Mouse (Mus musculus): ENCODE data around the gene Dnajc6. TPM values are rescaled to one million over a fixed set of nuclear protein-coding genes. Genes with fewer than 3 reads are reported as not detected.

Gene Dnajc6
- polyA plus RNA-seq, 1 experiment: 1.5 TPM

GRCm38 (mm10) chr4:101506372-101506771 is 9.9 kb downstream of the Dnajc6 start:
- H3K4me1 ChIP-seq (ENCODE audit: control insufficient read depth, insufficient read depth, low read length): peaks cover 10% of the 10 kb centered on the region

GRCm38 (mm10) chr4:101507571-101508422 is 11.3 kb downstream of the Dnajc6 start:
- TF ChIP-seq POLR2A (IDR thresholded peaks at IDR 0.05; ENCODE audit: control insufficient read depth, low read depth, low read length) (no peak), CTCF (IDR thresholded peaks at IDR 0.05; ENCODE audit: control insufficient read depth, insufficient read depth, insufficient replicate concordance, low read depth, low read length) (no peak)
- peaks cover 10% of the 10 kb centered on the region for H3K4me1 ChIP-seq (ENCODE audit: control insufficient read depth, insufficient read depth, low read length)
- H3K27ac ChIP-seq (ENCODE audit: control insufficient read depth, insufficient read depth, low read depth, low read length): no peak overlapping the region
- H3K4me3 ChIP-seq (ENCODE audit: control insufficient read depth, low read depth, low read length): peak overlapping the region; percentile 46
- H3K36me3 ChIP-seq (ENCODE audit: control insufficient read depth, insufficient read depth, low read length): no peaks in the 10 kb centered on the region
- H3K27me3 ChIP-seq (ENCODE audit: control insufficient read depth, insufficient read depth, low read length): peaks cover 3% of the 10 kb centered on the region; the same call in 1 of the 2 replicates

More at GRCm38 (mm10) chr4:101506372-101506771, 9.9 kb downstream of the Dnajc6 start:
- no peaks in the 10 kb centered on the region for H3K36me3 ChIP-seq (ENCODE audit: control insufficient read depth, insufficient read depth, low read length)
- no peak overlapping the region for H3K27ac ChIP-seq (ENCODE audit: control insufficient read depth, insufficient read depth, low read depth, low read length)
- H3K27me3 ChIP-seq (ENCODE audit: control insufficient read depth, insufficient read depth, low read length): peaks cover 3% of the 10 kb centered on the region; the same call in 1 of the 2 replicates
- TF ChIP-seq POLR2A (IDR thresholded peaks at IDR 0.05; ENCODE audit: control insufficient read depth, low read depth, low read length): no peak
- H3K4me3 ChIP-seq (ENCODE audit: control insufficient read depth, low read depth, low read length): no peak overlapping the region

GRCm38 (mm10) chr4:101508431-101508830 is 12.0 kb downstream of the Dnajc6 start:
- peaks cover 10% of the 10 kb centered on the region for H3K4me1 ChIP-seq (ENCODE audit: control insufficient read depth, insufficient read depth, low read length)
- no peak overlapping the region for H3K27ac ChIP-seq (ENCODE audit: control insufficient read depth, insufficient read depth, low read depth, low read length)
- no peak for TF ChIP-seq CTCF (IDR thresholded peaks at IDR 0.05; ENCODE audit: control insufficient read depth, insufficient read depth, insufficient replicate concordance, low read depth, low read length)
- TF ChIP-seq POLR2A (IDR thresholded peaks at IDR 0.05; ENCODE audit: control insufficient read depth, low read depth, low read length): no peak

GRCm38 (mm10) chr4:101508851-101509577 is 12.6 kb downstream of the Dnajc6 start:
- Histone ChIP-seq H3K4me3 (ENCODE audit: control insufficient read depth, low read depth, low read length) (peak overlapping the region; percentile 37), H3K36me3 (ENCODE audit: control insufficient read depth, insufficient read depth, low read length) (no peaks in the 10 kb centered on the region), H3K27me3 (ENCODE audit: control insufficient read depth, insufficient read depth, low read length) (peaks cover 3% of the 10 kb centered on the region; the same call in 1 of the 2 replicates), H3K27ac (ENCODE audit: control insufficient read depth, insufficient read depth, low read depth, low read length) (no peak overlapping the region), H3K4me1 (ENCODE audit: control insufficient read depth, insufficient read depth, low read length) (peaks cover 10% of the 10 kb centered on the region)
- TF ChIP-seq CTCF (IDR thresholded peaks at IDR 0.05; ENCODE audit: control insufficient read depth, insufficient read depth, insufficient replicate concordance, low read depth, low read length): no peak
- TF ChIP-seq POLR2A (IDR thresholded peaks at IDR 0.05; ENCODE audit: control insufficient read depth, low read depth, low read length): no peak

More at GRCm38 (mm10) chr4:101508431-101508830, 12.0 kb downstream of the Dnajc6 start:
- peak overlapping the region; percentile 37; the same call in 1 of the 2 replicates for H3K4me3 ChIP-seq (ENCODE audit: control insufficient read depth, low read depth, low read length)
- no peaks in the 10 kb centered on the region for H3K36me3 ChIP-seq (ENCODE audit: control insufficient read depth, insufficient read depth, low read length)
- peaks cover 3% of the 10 kb centered on the region; the same call in 1 of the 2 replicates for H3K27me3 ChIP-seq (ENCODE audit: control insufficient read depth, insufficient read depth, low read length)

GRCm38 (mm10) chr4:101510111-101510903 is 13.9 kb downstream of the Dnajc6 start:
- H3K4me3 ChIP-seq (ENCODE audit: control insufficient read depth, low read depth, low read length): no peak overlapping the region
- peaks cover 10% of the 10 kb centered on the region for H3K4me1 ChIP-seq (ENCODE audit: control insufficient read depth, insufficient read depth, low read length)
- H3K36me3 ChIP-seq (ENCODE audit: control insufficient read depth, insufficient read depth, low read length): no peaks in the 10 kb centered on the region
- H3K27me3 ChIP-seq (ENCODE audit: control insufficient read depth, insufficient read depth, low read length): peaks cover 3% of the 10 kb centered on the region; the same call in 1 of the 2 replicates
- no peak for TF ChIP-seq CTCF (IDR thresholded peaks at IDR 0.05; ENCODE audit: control insufficient read depth, insufficient read depth, insufficient replicate concordance, low read depth, low read length)
- TF ChIP-seq POLR2A (IDR thresholded peaks at IDR 0.05; ENCODE audit: control insufficient read depth, low read depth, low read length): no peak
- H3K27ac ChIP-seq (ENCODE audit: control insufficient read depth, insufficient read depth, low read depth, low read length): no peak overlapping the region

- H3K27ac ChIP-seq (ENCODE audit: control insufficient read depth, insufficient read depth, low read depth, low read length): no peak overlapping the region
- H3K4me1 ChIP-seq (ENCODE audit: control insufficient read depth, insufficient read depth, low read length): peaks cover 11% of the 10 kb centered on the region
- H3K27me3 ChIP-seq (ENCODE audit: control insufficient read depth, insufficient read depth, low read length): peaks cover 3% of the 10 kb centered on the region; the same call in 1 of the 2 replicates
- H3K36me3 ChIP-seq (ENCODE audit: control insufficient read depth, insufficient read depth, low read length): no peaks in the 10 kb centered on the region
- H3K4me3 ChIP-seq (ENCODE audit: control insufficient read depth, low read depth, low read length): no peak overlapping the region
- TF ChIP-seq POLR2A (IDR thresholded peaks at IDR 0.05; ENCODE audit: control insufficient read depth, low read depth, low read length): no peak
Measured at GRCm38 (mm10) chr4:101510904-101511210, 14.4 kb downstream of the Dnajc6 start.

Measured in testis, adult 2 months (tissue).